Mouse (Mus musculus) heart, postnatal 4 days (tissue): ENCODE results near the gene Srf. TPM values are rescaled to one million over a fixed set of nuclear protein-coding genes. Genes with fewer than 3 reads are reported as not detected.

ENCODE experiments used
- DNase-seq: peaks from one replicate; pipeline ENCODE4 v3.0.0; 2021
- microRNA-seq, 2 experiments: library from miRNA; unstranded; fragments of <30 nt; microRNA quantifications; one replicate each; pipeline ENCODE4 v1.2.0; 2021 to 2022
- total RNA-seq, 2 experiments: library from RNA; stranded (reverse); gene quantifications; 2 replicates each; pipeline ENCODE4 v1.2.3; 2021

The Srf gene
- total RNA-seq, 2 experiments from 2014 or later, result 184 to 210 TPM

DNA sequence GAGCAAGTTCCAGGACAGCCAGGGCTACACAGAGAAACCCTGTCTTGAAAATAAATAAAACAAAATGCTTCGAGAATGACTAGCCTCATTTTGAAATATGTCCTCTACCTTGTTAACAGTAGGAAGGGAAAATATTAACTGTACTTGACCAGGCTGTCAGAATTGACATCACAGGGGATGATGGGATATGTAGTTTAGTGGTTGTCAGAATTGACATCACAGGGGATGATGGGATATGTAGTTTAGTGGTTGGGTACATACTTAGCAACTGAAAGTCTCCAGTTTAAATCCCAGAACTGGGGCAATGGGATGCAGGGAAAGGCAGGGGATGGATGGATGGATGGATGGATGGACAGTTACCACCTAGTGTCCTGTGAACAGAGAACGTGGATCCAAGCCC, 42.6 kb downstream of the Srf start:
- DNase-seq, result no peak

DNA sequence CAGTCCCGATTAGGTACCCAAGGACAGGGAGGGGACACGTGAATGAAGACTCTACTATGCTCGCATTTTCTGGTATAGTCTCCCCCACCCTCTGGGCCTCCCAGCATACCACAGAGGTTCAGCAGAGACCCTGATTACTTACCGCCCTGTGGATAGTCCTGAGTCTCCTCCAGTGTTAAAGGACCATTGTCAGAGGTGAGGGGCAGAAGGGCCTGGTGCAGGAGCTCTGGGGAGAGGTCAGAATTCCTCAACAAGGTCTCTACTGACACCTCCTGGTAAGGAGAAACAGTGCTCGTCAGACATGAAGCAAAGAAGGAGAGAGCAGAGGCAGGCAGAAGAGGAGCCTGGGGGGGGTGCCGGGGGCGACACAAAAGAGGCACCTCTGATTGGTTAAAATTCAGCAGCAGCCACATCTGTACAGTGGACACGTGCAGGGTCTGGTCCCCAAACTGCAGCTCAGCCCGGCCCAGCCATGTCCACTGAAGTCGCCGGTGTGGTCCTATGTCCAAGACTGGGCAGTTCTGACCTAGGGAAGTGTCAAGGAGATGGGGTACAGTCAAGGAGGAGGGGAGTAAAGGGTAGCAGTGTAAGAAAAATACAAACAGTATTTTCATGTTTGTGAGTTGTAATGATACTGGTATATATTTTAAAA, 44.8 kb downstream of the Srf start:
- peak; percentile 46 for DNase-seq

- DNase-seq, result no peak
These were observed 50.4 kb downstream of the Srf start for GRCm38 (mm10) chr17:46505617-46506016.

GRCm38 (mm10) chr17:46503847-46504638, 51.9 kb downstream of the Srf start:
- DNase-seq, result no peak

GRCm38 (mm10) chr17:46502775-46503174, 53.2 kb downstream of the Srf start:
- DNase-seq, result no peak

Small RNA genes within 50 kb of the gene (microRNA-seq; reads per million reads assigned to microRNA genes)
- 2.7 to 4.8 reads per million in 2 experiments for gene Mir6976

Other genes starting within 250 kb of the Srf start
- gene Abcc10, start 227.8 kb downstream of the Srf start, total RNA-seq, result 1 to 10 TPM; 5.1 to 5.8 TPM
- gene Zfp318, start 172.4 kb downstream of the Srf start, total RNA-seq, result 10 to 100 TPM; 24.2 to 25.8 TPM
- gene Crip3, start 127.2 kb downstream of the Srf start, total RNA-seq, result under 1 TPM; 0.36 to 0.52 TPM
- gene Slc22a7, start 117.7 kb downstream of the Srf start, total RNA-seq, result not detected
- under 1 TPM; 0.33 to 0.45 TPM for gene Ttbk1, start 68.5 kb downstream of the Srf start, total RNA-seq
- gene Dnph1, start 59.5 kb downstream of the Srf start, total RNA-seq, result 10 to 100 TPM in 1 of 2 experiments, 1 to 10 TPM in 1; 9.5 to 10.2 TPM
- 10 to 100 TPM; 12.0 to 12.6 TPM for gene Cul9, start 9.8 kb downstream of the Srf start, total RNA-seq
- 10 to 100 TPM; 34.8 to 36.2 TPM for gene Ptk7, start 73.3 kb upstream of the Srf start, total RNA-seq
- gene Klc4, start 89.8 kb upstream of the Srf start, total RNA-seq, result 10 to 100 TPM; 18.9 TPM
- 100 to 1,000 TPM; 107 to 109 TPM for gene Mrpl2, start 90.1 kb upstream of the Srf start, total RNA-seq
- gene Cul7, start 94.2 kb upstream of the Srf start, total RNA-seq, result 10 to 100 TPM; 65.5 to 66.6 TPM
- gene Rrp36, start 118.2 kb upstream of the Srf start, total RNA-seq, result 10 to 100 TPM; 16.7 TPM
- gene Mea1, start 122.6 kb upstream of the Srf start, total RNA-seq, result 10 to 100 TPM; 62.9 to 66.8 TPM
- gene Klhdc3, start 124.7 kb upstream of the Srf start, total RNA-seq, result 100 to 1,000 TPM; 138 to 140 TPM
- 10 to 100 TPM; 41.5 to 42.9 TPM for gene Ppp2r5d, start 148.9 kb upstream of the Srf start, total RNA-seq
- gene Pex6, start 155.3 kb upstream of the Srf start, total RNA-seq, result 10 to 100 TPM; 12.0 to 14.4 TPM
- under 1 TPM; 0.55 to 0.74 TPM for gene Gnmt, start 173.0 kb upstream of the Srf start, total RNA-seq
- gene Cnpy3, start 196.0 kb upstream of the Srf start, total RNA-seq, result 10 to 100 TPM; 29.4 to 29.7 TPM
- not detected for gene Ptcra, start 207.5 kb upstream of the Srf start, total RNA-seq
- gene 2310039H08Rik, start 216.5 kb upstream of the Srf start, total RNA-seq, result 10 to 100 TPM; 28.6 to 29.9 TPM
- 10 to 100 TPM; 69.6 to 71.9 TPM for gene Rpl7l1, start 226.5 kb upstream of the Srf start, total RNA-seq